Mouse (Mus musculus): Measurements from ENCODE around the gene Olfr1204.

The Olfr1204 gene

DNA sequence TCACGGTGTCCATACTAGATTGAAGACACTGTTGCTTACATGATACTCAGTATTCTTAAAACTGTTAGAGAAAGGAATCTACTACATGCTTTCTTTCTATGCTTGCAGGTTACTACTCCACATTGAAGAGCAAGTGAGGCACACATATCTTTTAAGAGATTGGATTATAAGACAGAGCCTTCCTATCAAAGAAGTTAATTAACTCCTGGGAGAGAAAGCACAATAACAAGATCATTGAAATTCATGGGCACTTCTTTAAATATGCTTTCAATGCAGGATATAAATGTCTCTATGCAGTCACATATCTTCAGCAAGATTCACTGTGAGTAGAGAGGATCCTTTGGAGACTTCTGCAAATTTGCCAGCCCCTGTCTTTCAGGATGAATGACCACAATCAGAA lies at the start of gene Olfr1204:
Olfr1204 (plus strand) TSS at position 301 of the 400 bp plus-strand sequence.
- no peak for DNase-seq

DNA sequence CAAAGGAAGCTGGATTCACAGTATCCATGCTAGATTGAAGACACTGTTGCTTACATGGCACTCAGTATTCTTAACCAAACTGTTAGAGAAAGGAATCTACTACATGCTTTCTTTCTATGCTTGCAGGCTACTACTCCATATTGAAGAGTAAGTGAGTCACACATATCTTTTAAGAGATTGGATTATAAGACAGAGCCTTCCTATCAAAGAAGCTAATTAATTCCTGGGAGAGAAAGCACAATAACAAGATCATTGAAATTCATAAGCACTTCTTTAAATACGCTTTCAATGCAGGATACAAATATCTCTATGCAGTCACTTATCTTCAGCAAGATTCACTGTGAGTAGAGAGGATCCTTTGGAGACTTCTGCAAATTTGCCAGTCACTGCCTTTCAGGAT lies 34.9 kb upstream of the Olfr1204 start, which contains the start of gene Olfr1202:
Olfr1202 (plus strand) TSS at position 301 of the 400 bp plus-strand sequence.
- no peak for DNase-seq

DNA sequence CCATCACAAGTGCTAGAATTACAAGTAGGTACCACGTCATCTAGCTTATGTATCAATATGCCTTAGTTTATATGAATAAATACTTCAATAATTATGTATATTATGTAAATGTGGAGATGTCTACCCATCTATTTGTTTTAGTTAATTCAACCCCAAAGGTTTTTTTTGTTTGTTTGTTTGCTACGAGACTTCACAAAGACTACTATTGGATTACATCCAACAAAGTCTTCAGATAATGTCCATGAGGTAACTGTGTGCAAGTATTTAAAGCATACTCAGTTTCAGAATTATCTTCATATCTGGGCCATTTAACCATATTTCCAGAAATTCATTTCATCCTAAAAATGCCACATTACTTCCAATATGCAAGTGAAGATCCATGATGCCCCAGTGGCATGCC lies 19.7 kb upstream of the Olfr1204 start, which contains the start of gene Olfr1205:
Olfr1205 (plus strand) TSS at position 301 of the 400 bp plus-strand sequence.
- no peak for DNase-seq

DNA sequence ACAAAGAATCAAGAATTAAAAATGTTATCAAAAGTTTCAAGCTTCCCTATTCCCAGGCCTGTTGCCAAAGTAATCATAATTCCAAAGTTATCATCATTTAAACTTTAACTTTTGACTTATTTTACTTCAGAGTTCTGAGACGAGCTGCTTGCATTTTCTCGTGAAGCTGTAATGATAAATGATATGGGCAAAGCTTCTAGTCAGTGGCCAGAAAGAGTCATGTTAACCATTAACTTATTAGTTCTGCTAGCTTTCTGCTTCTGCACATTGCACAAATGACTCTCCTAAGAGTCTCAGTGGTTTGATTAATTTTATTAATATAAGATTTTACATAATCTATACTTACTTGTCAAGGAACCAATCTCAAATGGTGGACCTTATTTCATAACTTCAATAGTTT lies 10.6 kb upstream of the Olfr1204 start:
- DNase-seq = no peak

DNA sequence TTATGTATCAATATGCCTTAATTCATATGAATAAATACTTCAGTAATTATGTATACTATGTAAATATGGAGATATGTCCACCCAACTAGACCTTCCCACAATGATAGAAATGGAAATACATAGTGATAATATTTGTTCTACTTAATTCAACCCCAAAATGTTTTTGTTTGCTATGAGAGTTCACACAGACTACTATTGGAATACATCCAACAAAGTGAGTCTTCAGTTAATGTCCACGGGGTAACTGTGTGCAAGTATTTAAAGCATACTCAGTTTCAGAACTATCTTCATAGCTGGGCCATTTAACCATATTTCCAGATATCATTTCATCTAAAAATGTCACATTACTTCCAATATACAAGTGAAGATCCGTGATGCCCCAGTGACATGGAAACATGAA lies 13.8 kb downstream of the Olfr1204 start, which contains the start of gene Olfr1206:
Olfr1206 (plus strand) TSS at position 301 of the 400 bp plus-strand sequence.
- DNase-seq = no peak

DNA sequence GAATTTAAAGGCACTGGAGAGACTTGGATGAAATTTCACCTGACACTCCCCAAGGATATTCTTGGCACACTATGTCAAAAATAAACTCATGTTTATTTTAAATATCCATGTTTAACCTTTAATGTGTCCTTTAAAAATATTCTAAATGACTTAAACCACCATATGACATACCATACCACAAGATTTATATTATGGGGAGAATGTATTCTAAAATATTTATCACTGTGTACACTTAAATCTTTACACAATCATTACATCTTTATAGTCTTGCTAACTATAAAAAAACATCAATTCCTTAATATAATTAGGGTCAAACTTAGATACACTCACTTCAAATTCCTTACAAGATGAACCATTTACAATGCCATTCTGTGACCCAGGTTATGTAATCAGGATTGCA lies 53.1 kb downstream of the Olfr1204 start, which contains the start of gene Olfr1208:
Olfr1208 (minus strand) TSS at position 101 of the 400 bp plus-strand sequence.
- no peak for DNase-seq
